Mouse (Mus musculus): ENCODE results near the gene Rgs10. TPM values are rescaled to one million over a fixed set of nuclear protein-coding genes. Genes with fewer than 3 reads are reported as not detected.

Gene Rgs10
- total RNA-seq, 2 experiments from 2014 or later: 46.0 to 47.0 TPM

GRCm38 (mm10) chr7:128408265-128408664 lies 10.3 kb downstream of the Rgs10 start:
- no peak for DNase-seq (ENCODE audit: extremely low spot score in 1 of 2, low spot score in 2 of 2)
- Histone ChIP-seq H3K4me3 (no peak overlapping the region), H3K27ac (no peak overlapping the region)
- TF ChIP-seq CTCF (IDR thresholded peaks at IDR 0.05): no peak
- intact Hi-C loops (cut with DNase I): no loop called here

GRCm38 (mm10) chr7:128403988-128404387 lies 14.6 kb downstream of the Rgs10 start:
- DNase-seq (ENCODE audit: extremely low spot score in 1 of 2, low spot score in 2 of 2): no peak
- no peak overlapping the region for H3K4me3 ChIP-seq
- intact Hi-C loops (cut with DNase I): no loop called here
- no peak overlapping the region for H3K27ac ChIP-seq
- no peak for TF ChIP-seq CTCF (IDR thresholded peaks at IDR 0.05)

GRCm38 (mm10) chr7:128403586-128403985 lies 15.0 kb downstream of the Rgs10 start:
- intact Hi-C loops (cut with DNase I): no loop called here
- H3K27ac ChIP-seq: no peak overlapping the region
- DNase-seq (ENCODE audit: extremely low spot score in 1 of 2, low spot score in 2 of 2): no peak
- H3K4me3 ChIP-seq: no peak overlapping the region
- TF ChIP-seq CTCF (IDR thresholded peaks at IDR 0.05): no peak

- DNase-seq (ENCODE audit: extremely low spot score in 1 of 2, low spot score in 2 of 2): no peak
- intact Hi-C loops (cut with DNase I): no loop called here
- no peak overlapping the region for H3K27ac ChIP-seq
- no peak overlapping the region for H3K4me3 ChIP-seq
- no peak for TF ChIP-seq CTCF (IDR thresholded peaks at IDR 0.05)
Measured at GRCm38 (mm10) chr7:128403128-128403527, 15.4 kb downstream of the Rgs10 start.

GRCm38 (mm10) chr7:128402577-128402976 lies 16.0 kb downstream of the Rgs10 start:
- Histone ChIP-seq H3K27ac (no peak overlapping the region), H3K4me3 (no peak overlapping the region)
- no peak for DNase-seq (ENCODE audit: extremely low spot score in 1 of 2, low spot score in 2 of 2)
- no peak for TF ChIP-seq CTCF (IDR thresholded peaks at IDR 0.05)
- intact Hi-C loops (cut with DNase I): no loop called here

GRCm38 (mm10) chr7:128398664-128399063 lies 19.9 kb downstream of the Rgs10 start:
- no peak overlapping the region for H3K4me3 ChIP-seq
- intact Hi-C loops (cut with DNase I): no loop called here
- no peak for DNase-seq (ENCODE audit: extremely low spot score in 1 of 2, low spot score in 2 of 2)
- TF ChIP-seq CTCF (IDR thresholded peaks at IDR 0.05): no peak
- no peak overlapping the region for H3K27ac ChIP-seq

- intact Hi-C loops (cut with DNase I): no loop called here
- H3K4me3 ChIP-seq: no peak overlapping the region
- TF ChIP-seq CTCF (IDR thresholded peaks at IDR 0.05): no peak
- no peak overlapping the region for H3K27ac ChIP-seq
- no peak for DNase-seq (ENCODE audit: extremely low spot score in 1 of 2, low spot score in 2 of 2)
Measured at GRCm38 (mm10) chr7:128397066-128397465, 21.5 kb downstream of the Rgs10 start.

- Histone ChIP-seq H3K4me3 (no peak overlapping the region), H3K27ac (no peak overlapping the region)
- TF ChIP-seq CTCF (IDR thresholded peaks at IDR 0.05): no peak
- intact Hi-C loops (cut with DNase I): no loop called here
- DNase-seq (ENCODE audit: extremely low spot score in 1 of 2, low spot score in 2 of 2): no peak
Measured at GRCm38 (mm10) chr7:128393756-128394155, 24.8 kb downstream of the Rgs10 start.

GRCm38 (mm10) chr7:128392972-128393314 lies 25.6 kb downstream of the Rgs10 start:
- no peak for DNase-seq (ENCODE audit: extremely low spot score in 1 of 2, low spot score in 2 of 2)
- H3K4me3 ChIP-seq: no peak overlapping the region
- H3K27ac ChIP-seq: no peak overlapping the region
- TF ChIP-seq CTCF (IDR thresholded peaks at IDR 0.05): no peak
- intact Hi-C loops (cut with DNase I): no loop called here

GRCm38 (mm10) chr7:128392071-128392971 lies 26.2 kb downstream of the Rgs10 start:
- peak in 1 of 2 experiments; percentile 22 for DNase-seq (ENCODE audit: extremely low spot score in 1 of 2, low spot score in 2 of 2)
- TF ChIP-seq CTCF (IDR thresholded peaks at IDR 0.05): no peak
- no peak overlapping the region for H3K27ac ChIP-seq
- H3K4me3 ChIP-seq: no peak overlapping the region
- intact Hi-C loops (cut with DNase I): no loop called here

GRCm38 (mm10) chr7:128391267-128392057 lies 27.1 kb downstream of the Rgs10 start:
- intact Hi-C loops (cut with DNase I): no loop called here
- no peak for DNase-seq (ENCODE audit: extremely low spot score in 1 of 2, low spot score in 2 of 2)
- TF ChIP-seq CTCF (IDR thresholded peaks at IDR 0.05): no peak
- H3K27ac ChIP-seq: no peak overlapping the region
- no peak overlapping the region for H3K4me3 ChIP-seq

GRCm38 (mm10) chr7:128388968-128389367 lies 29.6 kb downstream of the Rgs10 start:
- DNase-seq (ENCODE audit: extremely low spot score in 1 of 2, low spot score in 2 of 2): no peak
- intact Hi-C loops (cut with DNase I): no loop called here
- Histone ChIP-seq H3K27ac (no peak overlapping the region), H3K4me3 (no peak overlapping the region)
- TF ChIP-seq CTCF (IDR thresholded peaks at IDR 0.05): no peak
